Mouse (Mus musculus) mature B cell (primary cell): ENCODE measurements at regions not wholly inside any gene's neighbourhood (a gene's known extent, or its start where the extent isn't known, plus 50 kb on each side); places are given as distances from the start of the nearest gene placed in this dataset.
"Not testable (repeated sequence)": the region's sequence is repeated elsewhere in the genome, so short reads cannot be mapped to it uniquely, and the experiment has no call there.

Experiments used
- in situ Hi-C: fragments of 300-500 bp; cut with MboI; formaldehyde crosslinking; loops from 2 replicates; pipeline ENCODE4 v1.14.3; 2019

GRCm38 (mm10) chr13:5540321-5540720 lies 321.0 kb upstream of the Klf6 start:
- in situ Hi-C loops, result no loop called here

- in situ Hi-C loops, result no loop called here
These were observed 315.8 kb upstream of the Klf6 start for GRCm38 (mm10) chr13:5545521-5545920.

DNA sequence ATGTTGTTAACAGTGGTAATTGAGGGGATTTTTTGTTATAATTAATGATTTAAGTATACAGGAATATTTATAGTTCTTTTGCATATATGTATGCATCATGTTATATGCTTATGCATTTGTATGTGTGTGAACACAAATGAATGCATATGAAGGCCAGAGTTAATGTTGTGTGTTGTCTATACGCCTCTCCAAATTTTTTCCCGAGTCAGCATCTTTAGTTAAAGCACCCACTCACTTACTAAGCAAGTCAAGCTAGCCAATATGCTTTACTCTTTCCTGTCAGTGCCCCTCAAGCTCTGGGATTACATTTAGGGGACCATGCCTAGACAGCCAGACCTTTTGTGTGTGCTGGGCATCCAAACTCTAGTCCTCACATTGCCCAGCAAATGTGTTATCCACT lies 315.3 kb upstream of the Klf6 start:
- in situ Hi-C loops, result no loop called here

- in situ Hi-C loops, result no loop called here
These were observed 314.3 kb upstream of the Klf6 start for GRCm38 (mm10) chr13:5546937-5547336.

DNA sequence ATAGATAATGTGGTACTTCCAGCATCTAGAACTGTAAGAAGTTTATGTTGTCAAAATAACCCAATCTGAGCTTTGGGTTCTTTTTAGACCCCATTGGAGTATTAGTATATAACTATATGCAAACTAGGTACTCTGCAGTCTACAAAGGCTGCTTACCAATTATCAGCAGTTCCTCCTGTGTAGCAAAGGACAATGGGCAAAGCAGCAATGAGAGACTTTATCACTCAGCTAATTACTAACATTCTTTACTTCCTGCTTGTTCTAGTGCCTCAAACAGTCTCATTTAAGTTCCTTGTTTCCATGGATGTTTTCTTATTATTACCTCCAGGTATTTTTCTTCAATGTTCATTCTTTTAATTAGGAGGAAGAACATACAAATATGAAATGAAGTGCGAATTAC lies 312.5 kb upstream of the Klf6 start:
- in situ Hi-C loops, result no loop called here

DNA sequence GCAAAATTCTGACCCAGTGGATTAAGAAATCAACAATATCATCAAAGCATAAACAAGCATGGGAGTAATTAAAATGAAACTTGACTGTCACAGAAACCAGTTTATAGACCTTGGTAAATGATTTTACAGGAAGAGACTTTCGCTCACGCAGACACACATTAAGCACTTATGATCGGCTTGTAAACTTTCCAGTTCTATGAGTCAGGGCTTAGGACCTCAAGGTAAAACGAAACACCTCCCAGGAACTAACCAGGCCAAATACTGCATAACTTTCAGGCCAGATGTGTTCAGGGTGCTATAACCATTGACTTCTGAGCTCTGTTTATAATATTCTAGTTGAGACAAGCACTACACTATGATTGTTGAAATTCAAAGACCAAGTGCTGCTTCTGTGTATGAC lies 312.1 kb upstream of the Klf6 start:
- in situ Hi-C loops, result no loop called here

GRCm38 (mm10) chr13:5549747-5550146 lies 311.5 kb upstream of the Klf6 start:
- in situ Hi-C loops, result no loop called here

DNA sequence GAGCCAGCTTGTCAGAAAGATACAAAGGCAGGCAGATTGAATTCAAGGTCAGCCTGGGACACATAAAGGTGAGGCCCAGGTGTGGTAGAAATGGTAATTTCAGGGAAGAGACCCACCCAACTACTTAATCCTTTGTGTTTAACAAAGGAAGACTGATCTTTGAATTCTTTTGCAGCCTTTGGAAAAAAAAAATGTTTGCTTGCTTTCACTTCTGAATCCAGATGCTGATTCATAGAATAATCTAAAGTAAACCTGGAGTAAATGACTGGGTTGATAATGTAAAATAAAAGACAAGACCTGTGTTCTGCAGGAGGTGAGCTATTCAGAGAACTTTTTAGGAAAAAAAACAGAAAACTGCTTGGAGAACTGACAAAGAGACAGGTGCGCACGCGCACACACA lies 310.9 kb upstream of the Klf6 start:
- in situ Hi-C loops, result no loop called here

- in situ Hi-C loops, result no loop called here
These were observed 310.2 kb upstream of the Klf6 start for GRCm38 (mm10) chr13:5551131-5551530.

DNA sequence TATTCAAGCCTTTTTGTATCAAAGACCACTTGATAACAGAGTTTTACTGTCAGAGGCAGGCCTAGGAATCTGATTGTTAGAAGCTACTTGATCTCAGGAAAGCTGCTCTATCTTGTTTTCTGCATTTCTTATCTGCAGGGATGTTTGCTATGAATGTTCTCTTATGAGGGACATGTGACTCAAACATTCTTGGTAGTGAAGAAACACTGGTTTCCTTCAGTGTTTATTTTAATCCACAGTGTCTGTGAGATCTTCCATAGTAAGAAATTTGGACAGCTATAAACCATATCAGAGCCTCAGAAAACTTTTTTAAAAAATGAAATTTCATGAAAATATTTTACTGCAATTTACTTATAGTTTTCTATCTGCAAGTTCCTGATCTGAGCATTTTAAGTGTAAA lies 307.8 kb upstream of the Klf6 start:
- in situ Hi-C loops, result no loop called here

- in situ Hi-C loops, result no loop called here
These were observed 303.2 kb upstream of the Klf6 start for GRCm38 (mm10) chr13:5558095-5558494.

DNA sequence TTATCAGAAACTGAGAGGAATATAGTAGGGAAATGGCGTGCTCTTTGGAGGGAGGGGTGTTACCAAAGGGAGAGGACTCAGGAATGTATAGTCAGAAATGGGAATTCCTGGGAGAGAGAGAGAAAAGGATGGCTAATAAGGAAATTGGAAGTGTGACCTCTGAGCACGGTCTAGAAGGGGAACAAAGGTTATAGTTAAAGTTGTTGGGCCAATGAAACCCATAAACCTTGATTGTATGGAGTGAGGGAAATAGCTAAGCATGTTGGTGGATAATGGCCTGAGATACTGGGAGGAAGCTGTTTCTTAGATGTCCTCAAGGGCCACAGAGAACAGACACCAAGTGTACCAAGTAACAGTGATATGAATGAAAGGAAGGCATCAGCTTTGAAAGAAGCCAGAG lies 294.8 kb upstream of the Klf6 start:
- in situ Hi-C loops, result no loop called here

GRCm38 (mm10) chr13:5566896-5567295 lies 294.4 kb upstream of the Klf6 start:
- in situ Hi-C loops, result no loop called here

- in situ Hi-C loops, result no loop called here
These were observed 291.7 kb upstream of the Klf6 start for GRCm38 (mm10) chr13:5569579-5569978.

- in situ Hi-C loops, result no loop called here
These were observed 290.9 kb upstream of the Klf6 start for GRCm38 (mm10) chr13:5570386-5570785.

DNA sequence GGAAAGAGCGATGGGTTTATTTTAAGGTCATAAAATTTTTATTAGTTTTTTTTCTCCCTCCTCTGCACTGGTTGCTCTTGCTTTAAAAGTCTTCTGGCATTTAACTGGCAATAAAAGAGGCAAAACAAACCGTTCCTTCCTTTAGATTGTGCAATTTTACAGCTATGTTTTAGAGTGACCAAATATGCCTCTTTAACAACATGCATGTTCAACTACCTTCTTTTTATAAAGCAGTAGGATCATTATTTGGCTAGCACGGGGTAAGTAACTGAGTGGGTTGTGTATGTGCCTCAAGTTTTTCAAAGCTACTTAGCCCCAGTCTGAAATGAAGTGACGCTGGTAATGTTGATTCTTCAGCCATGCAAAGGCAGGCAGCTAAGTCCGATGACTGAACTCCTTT lies 284.7 kb upstream of the Klf6 start:
- in situ Hi-C loops, result no loop called here

DNA sequence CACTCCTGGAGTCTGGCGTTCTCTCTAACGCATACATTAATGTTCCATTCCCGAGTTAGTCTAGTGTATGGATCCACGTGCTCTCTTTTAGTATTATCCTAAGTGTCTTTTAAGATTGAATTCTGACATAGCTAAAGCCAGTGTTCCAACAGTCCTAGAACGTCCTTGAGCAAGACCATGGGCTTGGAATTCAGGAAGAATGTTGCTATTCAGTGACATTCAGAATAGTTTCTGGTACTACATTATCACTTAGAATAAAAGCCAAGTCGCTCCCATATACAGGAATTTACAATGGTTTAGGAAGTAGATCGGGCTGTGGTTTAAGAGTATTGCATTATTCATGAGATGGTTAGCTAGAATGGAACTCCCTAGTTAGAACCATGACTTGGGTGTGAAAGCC lies 277.6 kb upstream of the Klf6 start:
- in situ Hi-C loops, result not testable (repeated sequence)

- in situ Hi-C loops, result no loop called here
These were observed 274.1 kb upstream of the Klf6 start for GRCm38 (mm10) chr13:5587196-5587595.

DNA sequence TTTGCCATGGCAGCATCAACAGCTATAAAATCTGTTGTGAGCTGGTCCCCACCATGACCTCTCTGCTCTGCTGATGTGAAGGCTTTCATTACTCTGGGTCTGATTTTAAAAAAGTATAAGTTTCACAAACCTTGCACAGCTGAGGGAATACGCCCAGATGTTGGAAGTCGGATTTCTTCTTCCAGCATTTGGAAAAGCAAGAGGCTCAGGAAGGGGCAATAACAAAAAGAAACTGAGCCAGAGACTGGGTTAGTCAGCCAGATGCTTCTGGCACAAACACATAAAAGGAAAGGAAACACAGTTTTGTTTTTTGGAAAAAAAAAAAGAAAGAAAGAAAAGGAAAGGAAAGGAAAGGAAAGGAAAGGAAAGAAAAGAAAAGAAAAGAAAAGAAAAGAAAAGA lies 270.0 kb upstream of the Klf6 start:
- in situ Hi-C loops, result no loop called here

DNA sequence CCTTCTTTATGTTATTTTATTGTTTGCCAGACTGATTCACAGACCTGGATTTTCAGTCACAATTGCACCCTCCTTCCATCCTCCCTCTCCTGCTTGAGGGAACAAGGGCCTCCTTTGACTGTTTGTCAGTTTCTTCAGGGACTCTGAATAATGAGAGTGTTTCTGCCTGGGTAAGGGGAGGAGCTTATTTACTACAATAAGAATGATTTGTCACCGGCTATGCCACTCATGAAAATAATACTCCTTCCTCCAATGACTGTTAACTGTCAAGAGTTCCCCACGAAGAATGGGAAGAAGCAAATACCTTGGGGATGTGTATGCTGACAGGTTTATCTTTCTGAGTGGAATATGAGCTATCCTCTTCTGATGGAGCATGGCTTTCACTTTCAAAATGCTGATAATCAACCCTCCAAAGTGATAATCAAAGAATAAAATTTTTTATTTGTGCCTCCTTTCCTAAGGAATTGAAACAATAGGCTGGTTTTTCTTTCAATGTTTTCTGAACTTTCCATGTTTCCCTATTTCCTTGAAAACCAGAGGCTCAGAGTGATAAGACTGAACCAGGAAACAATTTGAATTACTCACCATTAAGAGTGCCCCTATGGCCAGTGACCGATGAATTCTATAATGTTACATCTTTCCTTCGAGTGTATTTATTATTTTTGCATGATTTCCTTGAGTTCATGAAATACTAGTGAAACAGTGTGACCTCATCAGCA lies 269.3 kb upstream of the Klf6 start:
- in situ Hi-C loops, result no loop called here

- in situ Hi-C loops, result no loop called here
These were observed 268.7 kb upstream of the Klf6 start for GRCm38 (mm10) chr13:5592556-5593061.

DNA sequence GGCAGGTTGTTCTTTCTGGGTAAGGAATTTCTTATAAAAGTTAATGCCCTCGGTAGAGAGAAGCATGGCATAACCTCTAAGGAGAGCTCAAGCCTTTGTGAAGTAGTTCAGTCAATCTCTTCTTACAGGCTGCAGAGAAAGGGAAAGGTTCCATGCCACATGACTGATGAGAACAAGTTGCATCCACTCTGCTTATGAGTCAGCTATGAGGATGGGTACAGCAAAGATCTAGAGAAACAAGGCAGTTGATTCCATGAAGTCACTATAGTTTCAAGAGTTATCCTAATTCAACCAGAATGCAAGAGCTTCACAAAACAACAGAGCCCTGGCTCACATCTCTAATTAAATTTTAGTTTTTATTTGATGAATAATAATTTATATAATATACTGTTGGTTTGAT lies 259.6 kb upstream of the Klf6 start:
- in situ Hi-C loops, result no loop called here

DNA sequence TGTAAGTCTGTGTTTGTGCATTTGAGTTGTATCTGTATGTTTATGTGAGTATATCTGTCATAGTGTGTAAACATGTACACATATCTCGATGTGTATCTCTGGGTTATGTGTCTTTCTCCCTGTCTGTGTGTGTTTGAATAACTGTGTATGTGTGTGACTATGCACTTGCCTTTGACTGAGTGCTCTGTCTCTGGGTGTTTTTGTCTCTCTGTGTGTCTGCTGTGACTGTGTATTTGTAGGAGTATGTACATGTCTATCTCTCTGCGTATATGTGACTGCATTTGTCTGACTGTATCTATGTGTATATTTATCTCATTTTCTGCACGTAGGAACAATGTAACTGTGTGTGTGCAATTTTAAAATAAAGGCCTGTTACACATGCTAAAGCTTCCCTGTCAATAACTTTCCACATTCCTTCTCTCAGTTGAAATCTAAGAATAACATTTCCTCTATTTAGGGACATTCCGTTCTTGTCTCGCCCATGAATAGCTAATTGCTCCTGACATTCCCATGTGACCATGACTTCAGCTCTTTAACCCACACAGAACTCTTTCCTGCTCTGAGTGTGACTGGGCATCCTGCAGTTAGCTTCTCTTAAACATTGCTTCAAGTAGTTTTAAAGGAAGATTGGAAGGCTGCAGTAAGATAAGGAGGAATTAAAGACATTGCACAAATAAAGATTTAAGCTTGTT lies 257.2 kb upstream of the Klf6 start:
- in situ Hi-C loops, result no loop called here

GRCm38 (mm10) chr13:5605418-5605817 lies 255.9 kb upstream of the Klf6 start:
- in situ Hi-C loops, result no loop called here
